Mouse (Mus musculus) MEL (cell line): ENCODE measurements around the gene D430042O09Rik.

Experiments used
- CTCF ChIP-seq, 3 experiments: IDR thresholded peaks in 2 of 3; conservative IDR thresholded peaks in 1 of 3; 2 replicates each; pipeline ENCODE4 v1.5.1; 2011 to 2012; ENCODE audit warnings: low read length in 3 of 3, low read depth in 2 of 3, mild to moderate bottlenecking in 2 of 3, improper control_type of control experiment in 1 of 3, inconsistent platforms in 1 of 3, mixed read lengths in 1 of 3, moderate library complexity in 1 of 3; ENCODE audit not compliant: control insufficient read depth in 1 of 3, insufficient read depth in 1 of 3, poor library complexity in 1 of 3, severe bottlenecking in 1 of 3
- EP300 ChIP-seq, 2 experiments: IDR thresholded peaks; 2 replicates each; pipeline ENCODE4 v1.6.1; 2011; ENCODE audit warnings: improper control_type of control experiment in 2 of 2, low read length in 2 of 2, low read depth in 1 of 2, mild to moderate bottlenecking in 1 of 2
- HCFC1 ChIP-seq: IDR thresholded peaks from 2 replicates; pipeline ENCODE4 v1.6.1; 2012; ENCODE audit warnings: low read depth, mild to moderate bottlenecking, inconsistent platforms, low read length, improper control_type of control experiment, moderate library complexity
- NELFE ChIP-seq: IDR thresholded peaks from 2 replicates; pipeline ENCODE4 v1.6.1; 2011; ENCODE audit warnings: low read depth, low read length, improper control_type of control experiment
- POLR2A ChIP-seq, 2 experiments: IDR thresholded peaks; 2 replicates each; pipeline ENCODE4 v1.6.1; 2011 to 2012; ENCODE audit warnings: low read length in 2 of 2, mild to moderate bottlenecking in 2 of 2, control low read depth in 1 of 2, improper control_type of control experiment in 1 of 2, low read depth in 1 of 2, moderate library complexity in 1 of 2; ENCODE audit not compliant: control insufficient read depth in 1 of 2, insufficient read depth in 1 of 2, poor library complexity in 1 of 2
- TBP ChIP-seq: IDR thresholded peaks from 2 replicates; pipeline ENCODE4 v1.8.0; 2011; ENCODE audit warnings: low read depth, low read length, improper control_type of control experiment
- TCF12 ChIP-seq: IDR thresholded peaks from 2 replicates; pipeline ENCODE4 v1.6.1; 2014; ENCODE audit warnings: low read depth, mild to moderate bottlenecking, inconsistent platforms, low read length, improper control_type of control experiment, moderate library complexity
- ZMIZ1 ChIP-seq: IDR thresholded peaks from 2 replicates; pipeline ENCODE4 v1.6.1; 2012; ENCODE audit warnings: low read depth, mild to moderate bottlenecking, inconsistent platforms, low read length, improper control_type of control experiment, moderate library complexity

DNA sequence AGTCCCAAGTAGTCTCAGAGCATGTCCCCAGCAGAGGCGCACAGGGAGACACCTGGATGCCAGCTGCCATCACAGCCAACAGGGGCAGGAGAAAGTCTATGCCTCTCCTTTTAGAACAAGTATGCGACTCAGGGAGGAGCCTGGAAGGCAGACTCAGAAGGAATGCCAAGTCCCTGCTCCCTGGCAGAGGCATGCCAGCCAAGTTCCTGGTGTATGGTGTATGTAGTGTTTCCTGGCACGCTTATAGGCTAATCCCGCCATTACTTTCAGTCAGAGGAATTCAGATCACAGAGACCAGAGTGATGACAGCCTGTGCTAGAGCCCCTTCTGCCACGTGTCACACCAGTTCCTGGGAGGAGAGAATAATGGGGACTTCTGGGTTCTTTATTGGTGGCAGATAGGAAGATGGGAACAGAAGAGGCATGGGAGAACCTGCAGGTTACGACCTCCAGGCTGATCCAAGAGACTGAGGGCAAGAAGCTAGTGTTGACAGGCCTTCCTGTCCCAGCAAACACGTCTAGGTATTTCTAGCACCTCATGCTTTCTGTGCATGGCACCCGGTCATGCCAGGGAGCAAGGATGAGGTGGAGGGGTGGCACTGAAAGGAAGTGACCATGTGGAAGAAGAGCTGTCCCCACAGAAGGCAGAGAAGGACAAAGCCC lies 139.3 kb downstream of the D430042O09Rik start:
- TF ChIP-seq ZMIZ1 (no peak), EP300 (IDR thresholded peaks at IDR 0.05; ENCODE audit: low read depth in 1 of 2, low read length in 2 of 2) (no peak), POLR2A (IDR thresholded peaks at IDR 0.05; ENCODE audit: control insufficient read depth in 1 of 2, insufficient read depth in 1 of 2, low read depth in 1 of 2, low read length in 2 of 2, poor library complexity in 1 of 2) (no peak), CTCF (IDR thresholded peaks at IDR 0.05 in 2 of 3, conservative IDR thresholded peaks at IDR 0.05 in 1 of 3; ENCODE audit: control insufficient read depth in 1 of 3, insufficient read depth in 1 of 3, low read depth in 2 of 3, low read length in 3 of 3, poor library complexity in 1 of 3, severe bottlenecking in 1 of 3) (no peak), HCFC1 (no peak), TCF12 (no peak), NELFE (no peak), TBP (no peak)
